ENCODE assay signal across 28 mouse cellular contexts in genomic region chr9:75422251-75422691, GRCm38 (mm10). TPM values are rescaled to one million over a fixed set of nuclear protein-coding genes. Genes with fewer than 3 reads are reported as not detected.
DNase-seq lines count a peak whose midpoint lies in the region; ATAC-seq and TF ChIP-seq lines count a peak whose summit lies in the region.
"Had no signal": no experiment of that assay in that cellular context is flagged by ENCODE, and none has a peak within 500 bp of the region (broad histone marks: within the 10 kb centered on the region; RNA-seq: fewer than 3 reads in every experiment).

No protein-coding gene starts in this region.

- in situ Hi-C loops in Patski (cut with MboI; ENCODE audit: low pct_unique_long_range_greater_than_20kb) = no loop called here

- intact Hi-C loops in gastrocnemius, adult 2 months (cut with DNase I) = no loop called here

- no peaks in the 10 kb centered on the region for H3K9me3 ChIP-seq in stomach, postnatal 0 days (ENCODE audit: control insufficient read depth, low read length)
- no peaks in the 10 kb centered on the region for H3K9me3 ChIP-seq in heart, embryonic 12.5 days (replicated peaks)
- H3K9me3 ChIP-seq: embryonic facial prominence, embryonic 15.5 days; forebrain, embryonic 10.5 days; liver, embryonic 15.5 days; lung, embryonic 15.5 days; neural tube, embryonic 12.5 days had no signal

- peak; percentile 96 for ATAC-seq in Patski
- no peak; the same call in 1 of the 2 replicates for ATAC-seq in stomach, postnatal 0 days (ENCODE audit: low FRiP score, low TSS enrichment)
- no peak for ATAC-seq in heart, embryonic 12.5 days (ENCODE audit: insufficient number of reproducible peaks, low FRiP score)
- ATAC-seq: CD4-positive, CD25-positive, alpha-beta regulatory T cell, adult 4 months; forebrain, postnatal 0 days; inflammation-experienced regulatory T-cells, adult 6 months had no signal

- H3K36me3 ChIP-seq in stomach, postnatal 0 days (ENCODE audit: control insufficient read depth, insufficient read depth, low read length) = no peaks in the 10 kb centered on the region
- no peaks in the 10 kb centered on the region for H3K36me3 ChIP-seq in heart, embryonic 12.5 days
- H3K36me3 ChIP-seq: embryonic facial prominence, embryonic 15.5 days; forebrain, embryonic 10.5 days; liver, embryonic 15.5 days; lung, embryonic 15.5 days; neural tube, embryonic 12.5 days had no signal

- WGBS in stomach, postnatal 0 days = 83% methylated on average over 3 of the region's 3 CpGs
- 87% methylated on average over 3 of the region's 3 CpGs for WGBS in heart, embryonic 12.5 days

- H3K4me3 ChIP-seq in gastrocnemius, adult 2 months = no peak overlapping the region
- H3K4me3 ChIP-seq in stomach, postnatal 0 days (ENCODE audit: low read depth, low read length) = no peak overlapping the region
- no peak overlapping the region for H3K4me3 ChIP-seq in heart, embryonic 12.5 days
- H3K4me3 ChIP-seq: embryonic facial prominence, embryonic 15.5 days; forebrain, embryonic 10.5 days; heart, adult 2 months; left cerebral cortex, adult 2 months; liver, embryonic 15.5 days; lung, embryonic 15.5 days; neural tube, embryonic 12.5 days had no signal

- CTCF ChIA-PET in Patski (lab: Charles Lee) = interaction anchor here (1.0 to 3.5 kb wide), 5 partner anchors 12 to 60 kb away, joined by 3 to 23 read pairs (median 3); no protein-coding TSS in a partner anchor

- no peak overlapping the region for H3K4me2 ChIP-seq in stomach, postnatal 0 days (replicated peaks; ENCODE audit: low read depth)
- H3K4me2 ChIP-seq in heart, embryonic 12.5 days = no peak overlapping the region
- H3K4me2 ChIP-seq: embryonic facial prominence, embryonic 15.5 days; hindbrain, embryonic 14.5 days; liver, embryonic 15.5 days; lung, embryonic 15.5 days; neural tube, embryonic 12.5 days had no signal

- H3K27me3 ChIP-seq in Patski = no peaks in the 10 kb centered on the region
- H3K27me3 ChIP-seq in stomach, postnatal 0 days (ENCODE audit: control insufficient read depth, insufficient read depth, low read length) = no peaks in the 10 kb centered on the region
- H3K27me3 ChIP-seq in heart, embryonic 12.5 days (replicated peaks) = no peaks in the 10 kb centered on the region
- H3K27me3 ChIP-seq: embryonic facial prominence, embryonic 15.5 days; liver, embryonic 15.5 days; lung, embryonic 15.5 days; neural tube, embryonic 12.5 days had no signal

- no peaks in the 10 kb centered on the region for H3K4me1 ChIP-seq in stomach, postnatal 0 days (replicated peaks; ENCODE audit: control insufficient read depth, insufficient read depth)
- no peaks in the 10 kb centered on the region for H3K4me1 ChIP-seq in heart, embryonic 12.5 days (replicated peaks)
- H3K4me1 ChIP-seq: embryonic facial prominence, embryonic 15.5 days; liver, embryonic 15.5 days; lung, embryonic 15.5 days had no signal

- H3K27ac ChIP-seq in gastrocnemius, adult 2 months = peak overlapping the region; percentile 67
- H3K27ac ChIP-seq in stomach, postnatal 0 days (replicated peaks) = peak overlapping the region; percentile 49; the same call in 1 of the 2 replicates
- H3K27ac ChIP-seq in heart, embryonic 12.5 days (ENCODE audit: poor library complexity, severe bottlenecking) = no peak overlapping the region
- H3K27ac ChIP-seq: embryonic facial prominence, embryonic 15.5 days; forebrain, embryonic 10.5 days; heart, adult 2 months; hindbrain, embryonic 14.5 days; kidney, postnatal 0 days; left cerebral cortex, adult 2 months; liver, embryonic 15.5 days; lung, embryonic 15.5 days; macrophage; neural tube, embryonic 12.5 days had no signal

- POLR2A ChIA-PET in Patski (lab: Charles Lee) = interaction anchor here (2.0 to 5.4 kb wide), 2 partner anchors 12 to 14 kb away, joined by 12 to 16 read pairs; partner anchors contain the start of gene Mapk6

- no peak overlapping the region for H3K9ac ChIP-seq in stomach, postnatal 0 days (ENCODE audit: low read length)
- no peak overlapping the region for H3K9ac ChIP-seq in heart, embryonic 12.5 days
- H3K9ac ChIP-seq: embryonic facial prominence, embryonic 15.5 days; forebrain, postnatal 0 days; hindbrain, embryonic 14.5 days; liver, embryonic 15.5 days; lung, embryonic 15.5 days; neural tube, embryonic 12.5 days had no signal

- no peak for TF ChIP-seq EP300 in stomach, postnatal 0 days (optimal IDR thresholded peaks at IDR 0.05)

- TF ChIP-seq CTCF in gastrocnemius, adult 2 months (IDR thresholded peaks at IDR 0.05) = no peak
- TF ChIP-seq CTCF in Patski (IDR thresholded peaks at IDR 0.05) = no peak
- TF ChIP-seq CTCF in stomach, postnatal 0 days (IDR thresholded peaks at IDR 0.05; ENCODE audit: low read depth) = no peak

- no peak for DNase-seq in gastrocnemius, adult 2 months
- no peak for DNase-seq in gastrocnemius, postnatal 4 days (ENCODE audit: low spot score in 2 of 2)
- DNase-seq in 416B (ENCODE audit: low read depth) = peak; percentile 50
- no peak for DNase-seq in Patski (ENCODE audit: low read depth, low spot score)
- DNase-seq in stomach, postnatal 0 days (ENCODE audit: low spot score) = no peak
- no peak for DNase-seq in cerebellum, postnatal 25 days
- DNase-seq: cerebellum, adult 9-10 months; forebrain, postnatal 0 days; gastrocnemius, postnatal 25 days; heart, adult 2 months; heart, postnatal 36 days; kidney, adult 18-20 months; left cerebral cortex, postnatal 4 days; liver; midbrain, embryonic 14.5 days; thymus, postnatal 14 days had no signal

RNA-seq across cellular contexts. Expression of gene Mapk6, which starts 12.5 kb away (rescaled TPM):
- 10 to 100 TPM; 26.4 to 29.6 TPM for total RNA-seq in gastrocnemius, adult 2 months (2021)
- 10 to 100 TPM; 49.1 to 51.6 TPM for total RNA-seq in gastrocnemius, postnatal 4 days (2021)
- 74.9 TPM for polyA plus RNA-seq in Patski (2021)
- 28.9 and 29.0 TPM in 2 replicates for polyA plus RNA-seq in stomach, postnatal 0 days (2015; fragmentation: Nextera tagmentation; extraction: Ambion mirVana)
- 66.9 and 68.4 TPM in 2 replicates for polyA plus RNA-seq in heart, embryonic 12.5 days (2016; fragmentation: Nextera tagmentation; extraction: Ambion mirVana)

RNA-seq across cellular contexts. Expression of gene Leo1, which starts 19.1 kb away (rescaled TPM):
- 10 to 100 TPM; 23.3 to 28.5 TPM for total RNA-seq in gastrocnemius, adult 2 months (2021)
- 10 to 100 TPM; 27.4 to 31.6 TPM for total RNA-seq in gastrocnemius, postnatal 4 days (2021)
- 38.3 TPM for polyA plus RNA-seq in Patski (2021)
- 16.1 and 17.8 TPM in 2 replicates for polyA plus RNA-seq in stomach, postnatal 0 days (2015; fragmentation: Nextera tagmentation; extraction: Ambion mirVana)
- polyA plus RNA-seq in heart, embryonic 12.5 days (2016; fragmentation: Nextera tagmentation; extraction: Ambion mirVana) = 33.8 and 37.0 TPM in 2 replicates
